Mouse (Mus musculus) midbrain, embryonic 15.5 days (tissue): Measurements from ENCODE around the gene Kirrel2. TPM values are rescaled to one million over a fixed set of nuclear protein-coding genes. Genes with fewer than 3 reads are reported as not detected.

Source experiments
- ATAC-seq: fragments of 200-750 bp; cut with Nextera tagmentation; replicated peaks from 2 replicates; pipeline ENCODE4 v1.8.0; 2017; ENCODE audit warnings: moderate TSS enrichment
- H3K27ac ChIP-seq: fragments of 300-500 bp; sonication (generic); 2 replicates; pipeline ENCODE4 v1.5.1; 2015; ENCODE audit warnings: mild to moderate bottlenecking, inconsistent platforms
- H3K27me3 ChIP-seq: fragments of 300-500 bp; sonication (generic); replicated peaks from 2 replicates; pipeline ENCODE4 v1.6.1; 2015; ENCODE audit warnings: inconsistent platforms
- H3K36me3 ChIP-seq: fragments of 300-500 bp; sonication (generic); replicated peaks from 2 replicates; pipeline ENCODE4 v1.6.1; 2015; ENCODE audit warnings: inconsistent platforms
- H3K4me1 ChIP-seq: fragments of 300-500 bp; sonication (generic); 2 replicates; pipeline ENCODE4 v1.6.1; 2015; ENCODE audit warnings: inconsistent platforms
- H3K4me2 ChIP-seq: fragments of 300-500 bp; sonication (generic); 2 replicates; pipeline ENCODE4 v1.6.1; 2015; ENCODE audit warnings: inconsistent platforms, mild to moderate bottlenecking, moderate library complexity
- H3K4me3 ChIP-seq: fragments of 300-500 bp; sonication (generic); 2 replicates; pipeline ENCODE4 v1.5.1; 2015; ENCODE audit warnings: mild to moderate bottlenecking, inconsistent platforms
- H3K9ac ChIP-seq: fragments of 300-500 bp; sonication (generic); 2 replicates; pipeline ENCODE4 v1.6.1; 2015; ENCODE audit warnings: mild to moderate bottlenecking, inconsistent platforms
- H3K9me3 ChIP-seq: fragments of 300-500 bp; sonication (generic); 2 replicates; pipeline ENCODE4 v1.6.1; 2016; ENCODE audit warnings: inconsistent platforms
- WGBS: fragments of 180-500 bp; shearing (Covaris S2); methylation state at CpG from one replicate; pipeline ENCODE4 v1.1.7; 2015; ENCODE audit warnings: mixed read lengths; 5-methylcytosine and 5-hydroxymethylcytosine counted together
- polyA plus RNA-seq: library from polyadenylated mRNA; unstranded; fragments of >200 nt; fragmentation: Nextera tagmentation; extraction: Ambion mirVana; gene quantifications from 2 replicates; pipeline ENCODE4 v1.2.1, GENCODE M21; 2015

Gene Kirrel2
- polyA plus RNA-seq, 1 experiment from 2014 or later = 1.3 TPM

- H3K9ac ChIP-seq = peak overlapping the region; percentile 58
- 0% methylated on average over 45 of the region's 45 CpGs for WGBS
- H3K9me3 ChIP-seq = no peaks in the 10 kb centered on the region
- H3K4me3 ChIP-seq = peak overlapping the region; percentile 61
- peak; percentile 90 for ATAC-seq
- H3K4me2 ChIP-seq = peak overlapping the region; percentile 95
- H3K36me3 ChIP-seq = peaks cover 5% of the 10 kb centered on the region; the same call in 1 of the 2 replicates
- peak overlapping the region; percentile 54 for H3K27ac ChIP-seq
- no peaks in the 10 kb centered on the region for H3K27me3 ChIP-seq
- H3K4me1 ChIP-seq = peaks cover 18% of the 10 kb centered on the region
Observed at GRCm38 (mm10) chr7:30421890-30422435, 35.5 kb downstream of the Kirrel2 start.

GRCm38 (mm10) chr7:30421175-30421889 lies 36.2 kb downstream of the Kirrel2 start, which contains the start of gene Nfkbid:
Gene Nfkbid, plus strand, starts transcription at chr7:30421732.
- Histone ChIP-seq H3K4me3 (peak within 1 kb of the TSS; percentile 61), H3K27me3 (no peaks in the 10 kb centered on the region), H3K4me1 (peaks cover 18% of the 10 kb centered on the region), H3K27ac (peak within 1 kb of the TSS; percentile 54), H3K9ac (peak within 1 kb of the TSS; percentile 58), H3K9me3 (no peaks in the 10 kb centered on the region), H3K36me3 (peaks cover 5% of the 10 kb centered on the region; the same call in 1 of the 2 replicates), H3K4me2 (peak within 1 kb of the TSS; percentile 95)
- 11% methylated on average over 31 of the region's 31 CpGs for WGBS
- peak; percentile 19 for ATAC-seq

- Histone ChIP-seq H3K4me1 (peaks cover 18% of the 10 kb centered on the region), H3K4me3 (no peak overlapping the region), H3K9me3 (no peaks in the 10 kb centered on the region), H3K27ac (no peak overlapping the region), H3K4me2 (0 out of 2 replicates have a peak overlapping the region, but pooled peaks have one; percentile 95), H3K9ac (no peak overlapping the region), H3K36me3 (no peaks in the 10 kb centered on the region), H3K27me3 (no peaks in the 10 kb centered on the region)
- ATAC-seq = no peak
- 90% methylated on average over 3 of the region's 3 CpGs for WGBS
Observed at GRCm38 (mm10) chr7:30420673-30421072, 36.8 kb downstream of the Kirrel2 start.

GRCm38 (mm10) chr7:30419561-30420499 lies 37.7 kb downstream of the Kirrel2 start, which contains the start of gene Hcst:
Gene Hcst, minus strand, starts transcription at chr7:30419854.
- 75% methylated on average over 10 of the region's 10 CpGs for WGBS
- no peak for ATAC-seq
- H3K27me3 ChIP-seq = no peaks in the 10 kb centered on the region

GRCm38 (mm10) chr7:30417856-30418255 lies 39.6 kb downstream of the Kirrel2 start:
- Histone ChIP-seq H3K36me3 (no peaks in the 10 kb centered on the region), H3K27ac (no peak overlapping the region), H3K4me3 (no peak overlapping the region), H3K4me1 (peaks cover 11% of the 10 kb centered on the region), H3K9ac (no peak overlapping the region), H3K4me2 (no peak overlapping the region), H3K27me3 (no peaks in the 10 kb centered on the region), H3K9me3 (no peaks in the 10 kb centered on the region)
- ATAC-seq = no peak
- 81% methylated on average over 9 of the region's 9 CpGs for WGBS

More at GRCm38 (mm10) chr7:30419561-30420499, 37.7 kb downstream of the Kirrel2 start, which contains the start of gene Hcst:
- H3K9me3 ChIP-seq = no peaks in the 10 kb centered on the region
- H3K27ac ChIP-seq = no peak within 1 kb of the TSS
- peaks cover 18% of the 10 kb centered on the region for H3K4me1 ChIP-seq
- no peaks in the 10 kb centered on the region for H3K36me3 ChIP-seq
- no peak within 1 kb of the TSS for H3K4me3 ChIP-seq
- H3K9ac ChIP-seq = no peak within 1 kb of the TSS
- H3K4me2 ChIP-seq = no peak within 1 kb of the TSS

- Histone ChIP-seq H3K4me3 (no peak within 1 kb of the TSS), H3K4me2 (no peak within 1 kb of the TSS), H3K27ac (no peak within 1 kb of the TSS), H3K9ac (no peak within 1 kb of the TSS), H3K4me1 (no peaks in the 10 kb centered on the region), H3K27me3 (no peaks in the 10 kb centered on the region; the same call in 1 of the 2 replicates), H3K9me3 (no peaks in the 10 kb centered on the region), H3K36me3 (no peaks in the 10 kb centered on the region)
- no peak for ATAC-seq
- 74% methylated on average over 5 of the region's 5 CpGs for WGBS
Observed at GRCm38 (mm10) chr7:30413596-30413995, 43.9 kb downstream of the Kirrel2 start, which contains the start of gene Tyrobp. Gene Tyrobp, plus strand, starts transcription at chr7:30413760.

GRCm38 (mm10) chr7:30412735-30413147 lies 44.7 kb downstream of the Kirrel2 start:
- no peak for ATAC-seq
- WGBS = 63% methylated on average over 4 of the region's 4 CpGs

GRCm38 (mm10) chr7:30411023-30411422 lies 46.5 kb downstream of the Kirrel2 start:
- H3K9me3 ChIP-seq = no peaks in the 10 kb centered on the region
- 78% methylated on average over 3 of the region's 3 CpGs for WGBS
- no peak overlapping the region for H3K4me3 ChIP-seq
- no peaks in the 10 kb centered on the region for H3K4me1 ChIP-seq
- no peak overlapping the region for H3K4me2 ChIP-seq
- no peak overlapping the region for H3K27ac ChIP-seq
- no peak overlapping the region for H3K9ac ChIP-seq
- ATAC-seq = no peak
- H3K27me3 ChIP-seq = no peaks in the 10 kb centered on the region; the same call in 1 of the 2 replicates
- H3K36me3 ChIP-seq = no peaks in the 10 kb centered on the region

More at GRCm38 (mm10) chr7:30412735-30413147, 44.7 kb downstream of the Kirrel2 start:
- H3K4me3 ChIP-seq = no peak overlapping the region
- H3K9me3 ChIP-seq = no peaks in the 10 kb centered on the region
- no peaks in the 10 kb centered on the region for H3K36me3 ChIP-seq
- H3K4me2 ChIP-seq = no peak overlapping the region
- H3K27me3 ChIP-seq = no peaks in the 10 kb centered on the region; the same call in 1 of the 2 replicates
- no peak overlapping the region for H3K9ac ChIP-seq
- no peak overlapping the region for H3K27ac ChIP-seq
- H3K4me1 ChIP-seq = no peaks in the 10 kb centered on the region

GRCm38 (mm10) chr7:30409789-30410188 lies 47.7 kb downstream of the Kirrel2 start:
- WGBS = 80% methylated on average over 2 of the region's 2 CpGs
- Histone ChIP-seq H3K9ac (no peak overlapping the region), H3K4me1 (no peaks in the 10 kb centered on the region), H3K4me2 (no peak overlapping the region), H3K27ac (no peak overlapping the region), H3K4me3 (no peak overlapping the region), H3K27me3 (no peaks in the 10 kb centered on the region; the same call in 1 of the 2 replicates), H3K9me3 (no peaks in the 10 kb centered on the region), H3K36me3 (no peaks in the 10 kb centered on the region)
- no peak for ATAC-seq

GRCm38 (mm10) chr7:30408639-30409038 lies 48.9 kb downstream of the Kirrel2 start:
- no peak overlapping the region for H3K9ac ChIP-seq
- WGBS = 88% methylated on average over 3 of the region's 3 CpGs
- H3K36me3 ChIP-seq = no peaks in the 10 kb centered on the region
- no peak for ATAC-seq
- no peak overlapping the region for H3K4me3 ChIP-seq
- no peaks in the 10 kb centered on the region for H3K4me1 ChIP-seq
- H3K27ac ChIP-seq = no peak overlapping the region
- no peak overlapping the region for H3K4me2 ChIP-seq
- no peaks in the 10 kb centered on the region; the same call in 1 of the 2 replicates for H3K27me3 ChIP-seq
- H3K9me3 ChIP-seq = no peaks in the 10 kb centered on the region

GRCm38 (mm10) chr7:30402343-30402742 lies 55.1 kb downstream of the Kirrel2 start:
- 0 out of 2 replicates have a peak, but pooled peaks cover 2% of the 10 kb centered on the region for H3K4me1 ChIP-seq
- H3K36me3 ChIP-seq = no peaks in the 10 kb centered on the region
- H3K9me3 ChIP-seq = no peaks in the 10 kb centered on the region
- H3K27me3 ChIP-seq = no peaks in the 10 kb centered on the region
- no peak overlapping the region for H3K27ac ChIP-seq
- H3K4me3 ChIP-seq = no peak overlapping the region
- H3K9ac ChIP-seq = no peak overlapping the region
- no peak for ATAC-seq
- WGBS = 73% methylated on average over 4 of the region's 4 CpGs
- H3K4me2 ChIP-seq = no peak overlapping the region
